Mouse (Mus musculus): ENCODE measurements at regions not wholly inside any gene's neighbourhood (a gene's known extent, or its start where the extent isn't known, plus 50 kb on each side); places are given as distances from the start of the nearest gene placed in this dataset.

- peak; percentile 80 for ATAC-seq
Measured at GRCm38 (mm10) chr15:11744903-11745302, 162.2 kb downstream of the Npr3 start.

GRCm38 (mm10) chr15:11744296-11744695, 162.8 kb downstream of the Npr3 start:
- Histone ChIP-seq H3K27ac (ENCODE audit: low read length) (0 out of 2 replicates have a peak overlapping the region, but pooled peaks have one; percentile 89), H3K9me3 (ENCODE audit: control insufficient read depth, low read length) (no peaks in the 10 kb centered on the region), H3K4me1 (ENCODE audit: control insufficient read depth, insufficient read depth, low read length) (peaks cover 23% of the 10 kb centered on the region; the same call in 1 of the 2 replicates), H3K4me3 (ENCODE audit: low read length) (no peak overlapping the region), H3K27me3 (replicated peaks; ENCODE audit: control insufficient read depth, insufficient read depth, low read length) (no peaks in the 10 kb centered on the region), H3K9ac (ENCODE audit: low read depth, low read length) (no peak overlapping the region), H3K4me2 (ENCODE audit: low read depth, low read length) (no peak overlapping the region), H3K36me3 (ENCODE audit: control insufficient read depth, insufficient read depth, low read length) (no peaks in the 10 kb centered on the region)
- WGBS = 72% methylated on average over 2 of the region's 2 CpGs
- ATAC-seq = no peak

More at GRCm38 (mm10) chr15:11744903-11745302, 162.2 kb downstream of the Npr3 start:
- no peak overlapping the region for H3K4me3 ChIP-seq (ENCODE audit: low read length)
- no peaks in the 10 kb centered on the region for H3K36me3 ChIP-seq (ENCODE audit: control insufficient read depth, insufficient read depth, low read length)
- H3K4me2 ChIP-seq (ENCODE audit: low read depth, low read length) = no peak overlapping the region
- peaks cover 23% of the 10 kb centered on the region; the same call in 1 of the 2 replicates for H3K4me1 ChIP-seq (ENCODE audit: control insufficient read depth, insufficient read depth, low read length)
- H3K27me3 ChIP-seq (replicated peaks; ENCODE audit: control insufficient read depth, insufficient read depth, low read length) = no peaks in the 10 kb centered on the region
- H3K9me3 ChIP-seq (ENCODE audit: control insufficient read depth, low read length) = no peaks in the 10 kb centered on the region
- H3K27ac ChIP-seq (ENCODE audit: low read length) = peak overlapping the region; percentile 89
- no peak overlapping the region for H3K9ac ChIP-seq (ENCODE audit: low read depth, low read length)
- 37% methylated on average over 5 of the region's 5 CpGs for WGBS

GRCm38 (mm10) chr15:11742820-11743219, 164.3 kb downstream of the Npr3 start:
- Histone ChIP-seq H3K4me3 (ENCODE audit: low read length) (no peak overlapping the region), H3K27me3 (replicated peaks; ENCODE audit: control insufficient read depth, insufficient read depth, low read length) (no peaks in the 10 kb centered on the region), H3K4me2 (ENCODE audit: low read depth, low read length) (no peak overlapping the region), H3K9me3 (ENCODE audit: control insufficient read depth, low read length) (no peaks in the 10 kb centered on the region), H3K4me1 (ENCODE audit: control insufficient read depth, insufficient read depth, low read length) (peaks cover 23% of the 10 kb centered on the region; the same call in 1 of the 2 replicates), H3K36me3 (ENCODE audit: control insufficient read depth, insufficient read depth, low read length) (no peaks in the 10 kb centered on the region), H3K9ac (ENCODE audit: low read depth, low read length) (no peak overlapping the region), H3K27ac (ENCODE audit: low read length) (no peak overlapping the region)
- no peak for ATAC-seq
- WGBS = 66% methylated on average over 7 of the region's 7 CpGs

- Histone ChIP-seq H3K27me3 (replicated peaks; ENCODE audit: control insufficient read depth, insufficient read depth, low read length) (no peaks in the 10 kb centered on the region), H3K36me3 (ENCODE audit: control insufficient read depth, insufficient read depth, low read length) (no peaks in the 10 kb centered on the region), H3K4me2 (ENCODE audit: low read depth, low read length) (no peak overlapping the region), H3K4me1 (ENCODE audit: control insufficient read depth, insufficient read depth, low read length) (peaks cover 23% of the 10 kb centered on the region; the same call in 1 of the 2 replicates), H3K9me3 (ENCODE audit: control insufficient read depth, low read length) (no peaks in the 10 kb centered on the region), H3K4me3 (ENCODE audit: low read length) (no peak overlapping the region), H3K9ac (ENCODE audit: low read depth, low read length) (peak overlapping the region; percentile 33; the same call in 1 of the 2 replicates), H3K27ac (ENCODE audit: low read length) (0 out of 2 replicates have a peak overlapping the region, but pooled peaks have one; percentile 14)
- 41% methylated on average over 6 of the region's 6 CpGs for whole genome bisulfite sequencing
- ATAC-seq = no peak
Measured at GRCm38 (mm10) chr15:11742346-11742729, 164.7 kb downstream of the Npr3 start.

- no peaks in the 10 kb centered on the region for H3K27me3 ChIP-seq (replicated peaks; ENCODE audit: control insufficient read depth, insufficient read depth, low read length)
- H3K36me3 ChIP-seq (ENCODE audit: control insufficient read depth, insufficient read depth, low read length) = no peaks in the 10 kb centered on the region
- peak overlapping the region; percentile 33; the same call in 1 of the 2 replicates for H3K9ac ChIP-seq (ENCODE audit: low read depth, low read length)
- peaks cover 23% of the 10 kb centered on the region; the same call in 1 of the 2 replicates for H3K4me1 ChIP-seq (ENCODE audit: control insufficient read depth, insufficient read depth, low read length)
- 0 out of 2 replicates have a peak overlapping the region, but pooled peaks have one; percentile 12 for H3K4me2 ChIP-seq (ENCODE audit: low read depth, low read length)
- 40% methylated on average over 18 of the region's 18 CpGs for WGBS
- H3K27ac ChIP-seq (ENCODE audit: low read length) = no peak overlapping the region
- H3K9me3 ChIP-seq (ENCODE audit: control insufficient read depth, low read length) = no peaks in the 10 kb centered on the region
- ATAC-seq = peak; percentile 34
- no peak overlapping the region for H3K4me3 ChIP-seq (ENCODE audit: low read length)
Measured at GRCm38 (mm10) chr15:11741598-11742345, 165.3 kb downstream of the Npr3 start.

GRCm38 (mm10) chr15:11737436-11738000, 169.6 kb downstream of the Npr3 start:
- no peak overlapping the region for H3K4me2 ChIP-seq (ENCODE audit: low read depth, low read length)
- ATAC-seq = no peak
- no peak overlapping the region for H3K9ac ChIP-seq (ENCODE audit: low read depth, low read length)
- WGBS = 57% methylated on average over 4 of the region's 4 CpGs
- H3K27ac ChIP-seq (ENCODE audit: low read length) = no peak overlapping the region
- H3K36me3 ChIP-seq (ENCODE audit: control insufficient read depth, insufficient read depth, low read length) = no peaks in the 10 kb centered on the region
- no peaks in the 10 kb centered on the region for H3K9me3 ChIP-seq (ENCODE audit: control insufficient read depth, low read length)
- no peaks in the 10 kb centered on the region for H3K27me3 ChIP-seq (replicated peaks; ENCODE audit: control insufficient read depth, insufficient read depth, low read length)
- H3K4me3 ChIP-seq (ENCODE audit: low read length) = no peak overlapping the region
- H3K4me1 ChIP-seq (ENCODE audit: control insufficient read depth, insufficient read depth, low read length) = peaks cover 14% of the 10 kb centered on the region; the same call in 1 of the 2 replicates

- Histone ChIP-seq H3K27ac (ENCODE audit: low read length) (no peak overlapping the region), H3K27me3 (replicated peaks; ENCODE audit: control insufficient read depth, insufficient read depth, low read length) (no peaks in the 10 kb centered on the region), H3K9me3 (ENCODE audit: control insufficient read depth, low read length) (no peaks in the 10 kb centered on the region), H3K4me1 (ENCODE audit: control insufficient read depth, insufficient read depth, low read length) (no peaks in the 10 kb centered on the region), H3K9ac (ENCODE audit: low read depth, low read length) (no peak overlapping the region), H3K4me3 (ENCODE audit: low read length) (no peak overlapping the region), H3K36me3 (ENCODE audit: control insufficient read depth, insufficient read depth, low read length) (no peaks in the 10 kb centered on the region), H3K4me2 (ENCODE audit: low read depth, low read length) (no peak overlapping the region)
- ATAC-seq = no peak
- 89% methylated on average over 5 of the region's 5 CpGs for WGBS
Measured at GRCm38 (mm10) chr15:11734639-11735265, 172.3 kb downstream of the Npr3 start.

GRCm38 (mm10) chr15:11729381-11729780, 177.7 kb downstream of the Npr3 start:
- H3K9me3 ChIP-seq (ENCODE audit: control insufficient read depth, low read length) = no peaks in the 10 kb centered on the region
- no peaks in the 10 kb centered on the region for H3K27me3 ChIP-seq (replicated peaks; ENCODE audit: control insufficient read depth, insufficient read depth, low read length)
- ATAC-seq = no peak
- H3K9ac ChIP-seq (ENCODE audit: low read depth, low read length) = no peak overlapping the region
- no peak overlapping the region for H3K27ac ChIP-seq (ENCODE audit: low read length)
- H3K4me3 ChIP-seq (ENCODE audit: low read length) = no peak overlapping the region
- H3K36me3 ChIP-seq (ENCODE audit: control insufficient read depth, insufficient read depth, low read length) = no peaks in the 10 kb centered on the region
- 19% methylated on average over 3 of the region's 3 CpGs for WGBS
- H3K4me1 ChIP-seq (ENCODE audit: control insufficient read depth, insufficient read depth, low read length) = peaks cover 5% of the 10 kb centered on the region; the same call in 1 of the 2 replicates
- H3K4me2 ChIP-seq (ENCODE audit: low read depth, low read length) = no peak overlapping the region
